ENCODE assay signal across 12 mouse cellular contexts in the genomic region with DNA sequence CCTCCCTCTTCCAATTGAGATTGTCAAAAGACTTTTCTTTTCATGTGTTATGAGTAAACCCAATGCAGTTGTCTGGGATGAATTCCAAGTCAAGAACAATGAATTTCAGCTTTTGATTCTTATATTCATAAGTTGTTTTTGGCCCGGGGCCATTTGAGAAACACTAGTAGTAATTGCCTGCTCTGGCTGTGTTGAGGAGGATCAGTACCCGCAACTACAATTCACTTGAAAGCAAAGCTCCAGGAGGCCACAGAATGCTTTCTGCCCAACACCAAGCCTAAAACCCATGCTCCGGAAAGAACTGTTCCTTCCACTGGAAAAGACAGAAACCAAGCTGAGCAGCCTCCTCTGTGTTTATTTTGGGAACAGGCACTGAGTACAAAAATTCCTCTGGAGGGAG.
A peak's percentile ranks its signal among the peaks of the same experiment; 100 is the strongest.
DNase-seq lines count a peak whose midpoint lies in the region; ATAC-seq and TF ChIP-seq lines count a peak whose summit lies in the region.
"Had no signal": no experiment of that assay in that cellular context is flagged by ENCODE, and none has a peak within 500 bp of the region (broad histone marks: within the 10 kb centered on the region; RNA-seq: fewer than 3 reads in every experiment).

No protein-coding gene starts in this region.

- no peaks in the 10 kb centered on the region for H3K27me3 ChIP-seq in hindbrain, postnatal 0 days (ENCODE audit: insufficient read depth, low read length)
- H3K27me3 ChIP-seq in hindbrain, embryonic 10.5 days (ENCODE audit: insufficient read depth, poor library complexity, severe bottlenecking), result no peaks in the 10 kb centered on the region
- no peaks in the 10 kb centered on the region for H3K27me3 ChIP-seq in liver, embryonic 11.5 days (replicated peaks; ENCODE audit: control insufficient read depth, insufficient read depth, low read length)
- H3K27me3 ChIP-seq: neural tube, embryonic 13.5 days had no signal

- intact Hi-C loops in heart, postnatal 14 days (cut with DNase I), result no loop called here

- no peak overlapping the region for H3K27ac ChIP-seq in hindbrain, postnatal 0 days
- no peak overlapping the region for H3K27ac ChIP-seq in hindbrain, embryonic 10.5 days
- H3K27ac ChIP-seq in liver, embryonic 11.5 days (ENCODE audit: low read depth, low read length), result no peak overlapping the region
- H3K27ac ChIP-seq: neural tube, embryonic 13.5 days had no signal

- TF ChIP-seq CTCF in hindbrain, postnatal 0 days (IDR thresholded peaks at IDR 0.05; ENCODE audit: low read depth), result no peak

- WGBS in hindbrain, postnatal 0 days, result 49% methylated on average over 3 of the region's 3 CpGs
- 68% methylated on average over 3 of the region's 3 CpGs for WGBS in hindbrain, embryonic 10.5 days
- WGBS in liver, embryonic 11.5 days, result 84% methylated on average over 3 of the region's 3 CpGs

- no peak overlapping the region for H3K4me2 ChIP-seq in hindbrain, postnatal 0 days (ENCODE audit: low read depth, low read length)
- no peak overlapping the region for H3K4me2 ChIP-seq in liver, embryonic 11.5 days
- H3K4me2 ChIP-seq: neural tube, embryonic 13.5 days had no signal

- ATAC-seq in hindbrain, postnatal 0 days, result no peak
- ATAC-seq in erythroblast, adult 5-6 weeks (replicated peaks; ENCODE audit: low FRiP score, poor library complexity, severe bottlenecking), result no peak
- no peak for ATAC-seq in liver, embryonic 11.5 days (replicated peaks; ENCODE audit: low FRiP score)

- DNase-seq in hindbrain, postnatal 0 days (ENCODE audit: low spot score), result peak; percentile 54
- no peak for DNase-seq in hindbrain, embryonic 10.5 days (ENCODE audit: low spot score)
- peak; percentile 71 for DNase-seq in brain, adult 2 months (ENCODE audit: low read depth, low spot score)
- peak; percentile 18 to 21 for DNase-seq in cerebellum, postnatal 25 days
- DNase-seq in heart, postnatal 14 days, result peak; percentile 22 to 55
- DNase-seq in liver, embryonic 11.5 days (ENCODE audit: low spot score), result no peak
- no peak for DNase-seq in lung, postnatal 10 days
- DNase-seq: lung, adult 18-20 months; thymus, postnatal 25 days had no signal

- no peaks in the 10 kb centered on the region for H3K9me3 ChIP-seq in hindbrain, postnatal 0 days (ENCODE audit: low read length)
- H3K9me3 ChIP-seq in hindbrain, embryonic 10.5 days, result no peaks in the 10 kb centered on the region
- H3K9me3 ChIP-seq in liver, embryonic 11.5 days (ENCODE audit: control insufficient read depth, low read length), result no peaks in the 10 kb centered on the region
- H3K9me3 ChIP-seq: G1E; neural tube, embryonic 13.5 days had no signal

- H3K36me3 ChIP-seq in hindbrain, postnatal 0 days (ENCODE audit: insufficient read depth, low read length), result no peaks in the 10 kb centered on the region
- no peaks in the 10 kb centered on the region for H3K36me3 ChIP-seq in hindbrain, embryonic 10.5 days
- no peaks in the 10 kb centered on the region for H3K36me3 ChIP-seq in liver, embryonic 11.5 days (ENCODE audit: control insufficient read depth, insufficient read depth, low read length)
- H3K36me3 ChIP-seq: G1E; neural tube, embryonic 13.5 days had no signal

- H3K4me3 ChIP-seq in hindbrain, postnatal 0 days (ENCODE audit: low read length), result no peak overlapping the region
- H3K4me3 ChIP-seq in hindbrain, embryonic 10.5 days, result no peak overlapping the region
- no peak overlapping the region for H3K4me3 ChIP-seq in liver, embryonic 11.5 days (ENCODE audit: low read depth, low read length)
- H3K4me3 ChIP-seq: neural tube, embryonic 13.5 days had no signal

- no peak overlapping the region for H3K9ac ChIP-seq in hindbrain, postnatal 0 days (replicated peaks; ENCODE audit: low read length)
- no peak overlapping the region for H3K9ac ChIP-seq in liver, embryonic 11.5 days (ENCODE audit: low read depth, low read length)
- H3K9ac ChIP-seq: neural tube, embryonic 13.5 days had no signal

- H3K4me1 ChIP-seq in hindbrain, postnatal 0 days (ENCODE audit: insufficient read depth, low read length), result no peaks in the 10 kb centered on the region
- H3K4me1 ChIP-seq in hindbrain, embryonic 10.5 days (replicated peaks), result no peaks in the 10 kb centered on the region
- no peaks in the 10 kb centered on the region for H3K4me1 ChIP-seq in liver, embryonic 11.5 days (replicated peaks; ENCODE audit: control insufficient read depth, insufficient read depth, low read length)
- H3K4me1 ChIP-seq: neural tube, embryonic 13.5 days had no signal

Comparison
In these comparisons a context has a peak if more than half of its experiments do, and no peak if none do; other contexts are left out.
1. DNase-seq: peak in hindbrain, postnatal 0 days (single experiment), brain, adult 2 months (single experiment), cerebellum, postnatal 25 days (2 of 2) and heart, postnatal 14 days (2 of 2); none in hindbrain, embryonic 10.5 days (single experiment), liver, embryonic 11.5 days (single experiment) and lung, postnatal 10 days (single experiment).